Mouse (Mus musculus) liver, adult (tissue): ENCODE results near the gene Rora.

ENCODE experiments used
- GATA4 ChIP-seq: IDR thresholded peaks from 2 replicates; pipeline ENCODE4 v1.6.1; 2014; ENCODE audit warnings: mild to moderate bottlenecking, low read length; ENCODE audit not compliant: insufficient replicate concordance

Gene Rora

DNA sequence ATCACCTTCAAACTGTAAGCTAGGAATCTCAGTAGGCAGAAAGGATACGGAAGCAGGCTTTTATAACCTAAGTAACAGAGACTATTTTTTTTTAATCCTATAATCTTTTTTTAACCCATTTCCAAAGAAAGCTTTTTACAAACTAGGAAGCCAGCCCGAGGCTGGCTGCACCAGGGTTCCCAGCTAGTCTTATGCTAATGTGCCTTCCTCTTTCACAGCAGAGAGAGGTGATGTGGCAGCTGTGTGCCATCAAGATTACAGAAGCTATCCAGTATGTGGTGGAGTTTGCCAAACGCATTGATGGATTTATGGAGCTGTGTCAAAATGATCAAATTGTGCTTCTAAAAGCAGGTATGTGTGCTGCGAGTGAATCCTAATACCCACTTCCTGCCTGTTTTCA lies 719.3 kb downstream of the Rora start:
- no peak for TF ChIP-seq GATA4

DNA sequence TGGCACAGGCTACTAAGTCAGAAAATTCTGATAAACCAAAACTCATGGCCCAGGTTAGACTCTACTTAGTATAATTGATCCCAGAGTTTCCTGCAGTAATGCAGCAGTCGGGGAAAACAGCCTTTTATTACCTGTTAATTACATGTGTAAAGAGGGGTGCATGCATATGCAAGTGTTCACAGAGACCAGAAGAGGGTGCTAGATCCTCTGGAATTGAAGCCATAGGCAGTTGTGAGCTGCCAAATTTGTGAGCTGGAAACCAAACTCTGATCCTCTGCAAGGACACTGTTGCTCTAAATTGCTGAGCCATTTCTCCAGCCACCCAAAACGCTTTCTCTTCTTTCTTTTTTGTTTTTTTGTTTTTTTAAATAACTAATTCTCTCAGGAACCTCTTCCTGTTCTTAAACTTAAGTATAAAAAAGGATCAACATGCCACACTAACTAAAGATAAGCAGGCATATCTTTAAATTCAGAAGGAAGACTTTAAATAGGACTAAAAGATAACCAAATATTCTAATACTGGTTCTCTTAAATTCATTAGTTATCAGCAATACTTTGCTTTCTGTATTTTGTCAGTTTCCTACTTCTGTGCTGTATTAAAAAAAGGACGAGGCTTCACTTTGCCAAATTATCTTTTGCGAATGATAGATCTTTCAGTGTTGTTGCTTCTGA lies 723.5 kb downstream of the Rora start:
- TF ChIP-seq GATA4 = no peak

DNA sequence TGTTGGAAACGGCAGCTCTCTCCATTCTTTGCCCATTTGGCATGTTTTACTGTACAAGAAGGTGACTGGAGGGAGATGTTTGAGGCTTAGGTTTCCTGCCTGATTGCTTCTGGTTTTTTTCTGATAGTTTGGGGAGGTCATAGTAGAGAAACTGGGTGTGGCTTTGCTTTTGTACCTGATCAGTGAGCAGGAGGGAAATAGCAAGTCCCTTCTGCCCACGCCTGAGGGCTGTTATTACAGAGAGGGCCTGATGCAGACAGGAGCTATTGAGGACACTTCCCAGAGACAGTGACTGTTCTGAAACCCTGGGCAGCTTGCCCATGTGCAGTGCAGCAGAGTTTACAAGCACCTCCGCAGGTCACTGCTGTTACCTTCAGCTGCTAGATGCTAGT lies 724.1 kb downstream of the Rora start:
- no peak for TF ChIP-seq GATA4

DNA sequence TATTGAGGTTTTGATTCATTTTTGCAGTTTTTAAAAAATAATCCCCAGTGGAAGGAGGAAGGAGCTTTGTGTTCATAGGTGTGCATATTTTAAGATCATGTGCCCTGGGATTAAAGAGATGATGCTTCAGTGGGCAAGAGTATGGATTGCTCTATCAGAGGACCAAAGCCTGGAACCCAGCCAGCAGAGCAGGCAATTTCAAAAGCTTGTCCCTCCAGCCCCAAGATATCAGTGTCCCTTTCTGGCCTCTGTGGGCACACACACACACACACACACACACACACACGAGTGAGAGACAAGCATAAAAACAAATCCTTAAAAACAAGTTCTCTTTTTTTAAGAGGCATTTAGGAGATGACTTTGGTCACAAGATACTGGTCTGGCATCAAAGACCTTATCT lies 727.0 kb downstream of the Rora start:
- no peak for TF ChIP-seq GATA4

DNA sequence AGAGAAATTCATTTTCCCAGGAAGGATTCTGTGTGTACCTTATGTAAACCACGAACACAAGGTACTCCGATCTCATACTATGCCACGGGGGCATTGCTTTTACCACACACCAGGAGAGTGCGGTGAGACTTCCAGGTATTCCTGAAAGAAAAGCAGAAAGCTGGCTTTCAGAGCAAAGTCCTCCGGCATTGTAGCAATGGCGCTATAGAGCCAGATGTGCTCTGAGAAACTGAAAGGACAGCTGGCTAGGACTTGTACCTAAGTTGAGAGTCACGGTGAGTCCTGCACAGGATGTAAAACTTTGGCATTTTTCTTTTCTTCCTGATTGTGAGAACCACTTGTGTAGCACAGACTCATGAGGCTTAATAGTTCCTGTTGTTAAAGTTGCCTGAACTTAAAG lies 728.2 kb downstream of the Rora start:
- TF ChIP-seq GATA4 = no peak

- TF ChIP-seq GATA4 = no peak
Observed at GRCm38 (mm10) chr9:69384475-69384874, 730.9 kb downstream of the Rora start.

GRCm38 (mm10) chr9:69384905-69385304 lies 731.3 kb downstream of the Rora start:
- no peak for TF ChIP-seq GATA4

GRCm38 (mm10) chr9:69387296-69387695 lies 733.7 kb downstream of the Rora start:
- TF ChIP-seq GATA4 = no peak

DNA sequence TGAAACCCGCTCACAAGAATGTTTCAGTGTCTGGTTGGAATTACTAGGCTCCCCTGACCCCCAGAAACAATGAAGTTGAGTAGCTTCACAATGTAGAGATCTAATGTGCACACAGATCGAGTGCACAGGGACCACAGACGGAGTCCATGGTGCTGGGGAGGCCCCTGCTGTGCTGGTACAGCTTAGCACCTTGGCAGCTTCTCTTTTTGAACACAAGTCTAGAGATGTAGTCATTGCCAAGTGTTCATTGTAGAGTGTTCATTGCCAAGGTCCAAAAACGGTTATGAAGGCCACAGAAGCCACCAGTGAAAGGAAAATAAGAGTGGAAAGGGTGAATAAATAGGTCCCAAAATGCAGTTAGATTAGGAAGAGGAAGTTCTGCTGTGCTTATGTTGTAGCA lies 737.0 kb downstream of the Rora start:
- no peak for TF ChIP-seq GATA4

- TF ChIP-seq GATA4 = no peak
Observed at GRCm38 (mm10) chr9:69394234-69394633, 740.6 kb downstream of the Rora start.

DNA sequence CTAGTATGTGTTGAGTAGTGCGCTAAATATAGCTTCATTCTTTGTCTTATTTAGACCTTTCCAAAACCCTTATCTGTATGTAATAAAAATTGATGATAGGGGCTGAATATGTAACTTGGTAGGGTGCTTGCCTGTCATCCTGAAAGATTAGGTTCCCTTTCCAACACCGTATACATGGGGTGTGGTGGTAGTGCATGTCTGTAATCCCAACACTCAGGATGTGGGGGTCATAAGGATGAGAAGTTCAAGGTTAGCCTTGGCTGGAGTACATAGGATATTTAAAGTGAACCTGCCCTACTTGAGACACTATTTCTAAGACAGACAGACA lies 743.8 kb downstream of the Rora start:
- TF ChIP-seq GATA4 = no peak

DNA sequence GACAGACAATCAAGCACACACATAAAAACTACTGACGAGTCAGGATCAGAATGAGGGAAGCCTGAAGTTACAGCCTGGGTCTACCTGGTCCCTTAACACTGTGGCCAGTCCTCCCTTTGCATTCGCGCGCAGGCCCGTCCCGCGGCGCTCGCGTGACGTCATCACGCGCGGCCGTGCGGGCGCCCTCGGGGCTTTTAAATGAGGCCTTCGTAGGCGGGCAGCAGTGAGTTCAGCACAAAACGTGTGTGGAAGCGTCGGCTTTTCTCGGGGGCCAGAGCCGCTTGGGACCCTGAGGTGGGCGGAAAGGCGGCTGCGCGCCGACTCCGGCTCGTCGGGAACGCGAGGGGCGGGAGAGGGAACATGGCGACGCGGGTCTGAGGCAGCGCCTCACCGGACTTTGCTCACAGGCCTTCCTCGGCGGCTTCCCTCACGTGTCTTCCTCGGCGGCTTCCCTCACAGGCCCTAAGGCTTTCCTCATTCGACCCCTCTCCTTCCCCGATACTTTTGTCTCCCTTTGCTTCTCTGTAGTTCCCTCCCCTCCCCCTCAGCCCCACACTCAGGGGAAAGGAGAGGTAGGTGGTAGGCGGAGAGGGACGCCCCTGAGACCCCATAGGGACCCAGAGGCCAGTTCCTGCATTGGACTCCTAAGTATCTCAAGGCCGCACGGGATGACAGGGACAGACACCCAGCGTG lies 744.3 kb downstream of the Rora start, which contains the start of gene Ice2:
Ice2 (plus strand) TSS at position 147 of the 693 bp plus-strand sequence.
- TF ChIP-seq GATA4 = no peak

GRCm38 (mm10) chr9:69398453-69398850 lies 744.9 kb downstream of the Rora start:
- no peak for TF ChIP-seq GATA4

DNA sequence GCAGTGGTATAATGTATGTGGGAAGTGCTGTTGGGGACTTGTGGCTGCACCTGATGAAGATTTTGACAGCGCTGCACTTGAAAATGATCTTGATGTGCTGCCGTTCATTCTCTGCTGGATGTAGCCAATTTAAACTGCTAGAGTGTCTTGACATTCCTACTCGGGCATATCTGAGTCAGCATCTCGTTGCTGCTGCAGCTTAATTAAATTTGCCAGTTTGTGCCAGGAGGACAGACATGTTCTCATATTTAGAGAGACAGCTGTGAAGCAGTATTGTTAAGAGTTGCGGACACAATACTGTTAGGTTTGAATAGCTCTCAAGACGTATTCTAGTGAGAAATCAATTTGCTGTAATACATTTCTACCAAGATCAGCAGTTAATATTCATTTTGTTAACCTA lies 751.1 kb downstream of the Rora start:
- TF ChIP-seq GATA4 = no peak

DNA sequence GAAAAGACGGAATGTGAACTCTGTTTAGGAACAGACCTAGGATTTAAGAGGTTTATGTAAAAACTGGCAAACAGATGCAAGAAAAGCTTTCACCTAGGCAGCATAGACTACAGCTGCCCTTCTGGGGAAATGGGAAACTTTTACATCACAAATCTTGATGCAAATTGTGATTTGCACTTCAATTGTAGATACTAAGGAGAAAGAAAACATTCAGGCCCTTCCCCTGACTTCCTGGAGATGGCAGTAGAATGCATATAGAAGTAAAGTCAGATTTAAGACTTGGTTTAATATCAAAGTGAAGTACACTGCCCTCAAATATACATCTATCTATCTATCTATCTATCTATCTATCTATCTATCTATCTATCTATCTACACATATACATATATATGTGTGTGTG lies 765.9 kb downstream of the Rora start:
- TF ChIP-seq GATA4 = no peak

DNA sequence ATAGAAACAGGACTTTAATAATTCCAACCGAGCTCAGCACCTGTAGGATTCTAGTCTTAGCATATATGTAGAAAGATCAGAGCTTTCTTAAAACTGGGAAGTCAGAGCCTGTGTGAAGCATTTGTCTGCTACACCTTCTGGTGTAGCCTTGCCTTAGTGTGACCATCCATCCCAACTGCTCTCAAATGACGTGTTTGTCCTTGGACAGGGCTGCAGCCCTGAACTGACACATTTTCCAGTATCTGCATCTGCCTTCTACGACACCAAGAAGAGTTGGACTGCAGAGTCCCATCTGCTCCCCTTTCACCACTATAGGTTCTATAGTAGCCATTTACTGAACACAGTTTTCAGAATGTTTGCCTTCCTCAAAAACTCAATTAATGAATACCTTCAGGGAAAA lies 776.9 kb downstream of the Rora start:
- no peak for TF ChIP-seq GATA4
